Mouse (Mus musculus): ENCODE results near the gene Fam198a.

Gene Fam198a

GRCm38 (mm10) chr9:121950418-121951113, at the start of gene Fam198a:
Gene Fam198a, plus strand, starts transcription at chr9:121950988.
- in situ Hi-C loops (cut with MboI, MseI): no loop called here

GRCm38 (mm10) chr9:121901710-121902700, 48.8 kb upstream of the Fam198a start:
- in situ Hi-C loops (cut with MboI, MseI): no loop called here

- in situ Hi-C loops (cut with MboI, MseI): no loop called here
Observed at GRCm38 (mm10) chr9:121903476-121904305, 47.1 kb upstream of the Fam198a start.

GRCm38 (mm10) chr9:121904319-121904718, 46.5 kb upstream of the Fam198a start:
- in situ Hi-C loops (cut with MboI, MseI): no loop called here

- in situ Hi-C loops (cut with MboI, MseI): no loop called here
Observed at GRCm38 (mm10) chr9:121904946-121905345, 45.8 kb upstream of the Fam198a start.

GRCm38 (mm10) chr9:121905556-121906185, 45.1 kb upstream of the Fam198a start:
- in situ Hi-C loops (cut with MboI, MseI): no loop called here

GRCm38 (mm10) chr9:121906456-121906855, 44.3 kb upstream of the Fam198a start:
- in situ Hi-C loops (cut with MboI, MseI): no loop called here

- in situ Hi-C loops (cut with MboI, MseI): no loop called here
Observed at GRCm38 (mm10) chr9:121907356-121908070, 43.3 kb upstream of the Fam198a start.

GRCm38 (mm10) chr9:121908321-121908720, 42.5 kb upstream of the Fam198a start:
- in situ Hi-C loops (cut with MboI, MseI): no loop called here

- in situ Hi-C loops (cut with MboI, MseI): no loop called here
Observed at GRCm38 (mm10) chr9:121909635-121910034, 41.2 kb upstream of the Fam198a start.

- in situ Hi-C loops (cut with MboI, MseI): no loop called here
Observed at GRCm38 (mm10) chr9:121911196-121911595, 39.6 kb upstream of the Fam198a start.

- in situ Hi-C loops (cut with MboI, MseI): no loop called here
Observed at GRCm38 (mm10) chr9:121912786-121913185, 38.0 kb upstream of the Fam198a start.

- in situ Hi-C loops (cut with MboI, MseI): no loop called here
Observed at GRCm38 (mm10) chr9:121914226-121914757, 36.5 kb upstream of the Fam198a start.

- in situ Hi-C loops (cut with MboI, MseI): no loop called here
Observed at GRCm38 (mm10) chr9:121915056-121915455, 35.7 kb upstream of the Fam198a start.

GRCm38 (mm10) chr9:121916102-121916501, 34.7 kb upstream of the Fam198a start, which contains the start of gene Cyp8b1:
Gene Cyp8b1, minus strand, starts transcription at chr9:121916305.
- in situ Hi-C loops (cut with MboI, MseI): no loop called here

GRCm38 (mm10) chr9:121919027-121919501, 31.7 kb upstream of the Fam198a start:
- in situ Hi-C loops (cut with MboI, MseI): no loop called here

GRCm38 (mm10) chr9:121923443-121923842, 27.3 kb upstream of the Fam198a start:
- in situ Hi-C loops (cut with MboI, MseI): no loop called here

- in situ Hi-C loops (cut with MboI, MseI): no loop called here
Observed at GRCm38 (mm10) chr9:121923906-121924305, 26.9 kb upstream of the Fam198a start.

GRCm38 (mm10) chr9:121924901-121925560, 25.8 kb upstream of the Fam198a start:
- in situ Hi-C loops (cut with MboI, MseI): loop anchor here (5.0 kb wide), 1 partner anchor 53 kb away; no protein-coding TSS in a partner anchor
